Mouse (Mus musculus) midbrain, postnatal 0 days (tissue): ENCODE measurements around the gene E130218I03Rik. TPM values are rescaled to one million over a fixed set of nuclear protein-coding genes. Genes with fewer than 3 reads are reported as not detected.

Experiments used
- ATAC-seq: fragments of 200-750 bp; cut with Nextera tagmentation; 2 replicates; pipeline ENCODE4 v1.8.0; 2017; ENCODE audit warnings: moderate number of reproducible peaks, mild to moderate bottlenecking, moderate TSS enrichment, moderate library complexity; ENCODE audit not compliant: low FRiP score
- DNase-seq: peaks from one replicate; pipeline ENCODE4 v3.0.0-alpha.2; 2015; ENCODE audit warnings: low spot score
- H3K27ac ChIP-seq: fragments of 300-500 bp; sonication (generic); 2 replicates; pipeline ENCODE4 v1.5.1; 2014; ENCODE audit warnings: low read depth, mild to moderate bottlenecking, low read length, mixed read lengths
- H3K27me3 ChIP-seq: fragments of 300-500 bp; sonication (generic); 2 replicates; pipeline ENCODE4 v1.6.1; 2014; ENCODE audit warnings: low read length, control low read depth, mixed read lengths; ENCODE audit not compliant: insufficient read depth
- H3K36me3 ChIP-seq: fragments of 300-500 bp; sonication (generic); 2 replicates; pipeline ENCODE4 v1.6.1; 2014; ENCODE audit warnings: low read length, control low read depth, mixed read lengths; ENCODE audit not compliant: insufficient read depth
- H3K4me1 ChIP-seq: fragments of 300-500 bp; sonication (generic); 2 replicates; pipeline ENCODE4 v1.6.1; 2014; ENCODE audit warnings: mild to moderate bottlenecking, control low read depth, antibody characterized with exemption, low read length, mixed read lengths; ENCODE audit not compliant: insufficient read depth
- H3K4me2 ChIP-seq: fragments of 300-500 bp; sonication (generic); 2 replicates; pipeline ENCODE4 v1.6.1; 2014; ENCODE audit warnings: low read depth, mild to moderate bottlenecking, low read length, mixed read lengths; ENCODE audit not compliant: poor library complexity, severe bottlenecking
- H3K4me3 ChIP-seq: fragments of 300-500 bp; sonication (generic); 2 replicates; pipeline ENCODE4 v1.5.1; 2014; ENCODE audit warnings: low read depth, mild to moderate bottlenecking, low read length, moderate library complexity
- H3K9ac ChIP-seq: fragments of 300-500 bp; sonication (generic); replicated peaks from 2 replicates; pipeline ENCODE4 v1.6.1; 2014; ENCODE audit warnings: mild to moderate bottlenecking, low read length, moderate library complexity, mixed read lengths; ENCODE audit not compliant: poor library complexity, severe bottlenecking
- H3K9me3 ChIP-seq: fragments of 300-500 bp; sonication (generic); 2 replicates; pipeline ENCODE4 v1.6.1; 2016; ENCODE audit warnings: low read length, control low read depth
- CTCF ChIP-seq: IDR thresholded peaks from 2 replicates; pipeline ENCODE4 v1.5.1; 2016; ENCODE audit warnings: antibody characterized with exemption, mild to moderate bottlenecking
- WGBS: fragments of 180-500 bp; shearing (Covaris S2); extraction: QIAGEN DNeasy Blood & Tissue Kit; methylation state at CpG from one replicate; pipeline ENCODE4 v1.1.7; 2014; 5-methylcytosine and 5-hydroxymethylcytosine counted together
- polyA plus RNA-seq: library from polyadenylated mRNA; unstranded; fragments of >200 nt; fragmentation: Nextera tagmentation; extraction: Ambion mirVana; gene quantifications from 2 replicates; pipeline ENCODE4 v1.2.1, GENCODE M21; 2015
- total RNA-seq: library from RNA; depleted of rRNA; stranded (reverse); fragments of >200 nt; gene quantifications from 2 replicates; pipeline ENCODE4 v1.2.3, GENCODE M21; 2014

E130218I03Rik gene
- total and polyA plus RNA-seq, 2 experiments from 2014 or later = 0.31 TPM; not detected in 1

DNA sequence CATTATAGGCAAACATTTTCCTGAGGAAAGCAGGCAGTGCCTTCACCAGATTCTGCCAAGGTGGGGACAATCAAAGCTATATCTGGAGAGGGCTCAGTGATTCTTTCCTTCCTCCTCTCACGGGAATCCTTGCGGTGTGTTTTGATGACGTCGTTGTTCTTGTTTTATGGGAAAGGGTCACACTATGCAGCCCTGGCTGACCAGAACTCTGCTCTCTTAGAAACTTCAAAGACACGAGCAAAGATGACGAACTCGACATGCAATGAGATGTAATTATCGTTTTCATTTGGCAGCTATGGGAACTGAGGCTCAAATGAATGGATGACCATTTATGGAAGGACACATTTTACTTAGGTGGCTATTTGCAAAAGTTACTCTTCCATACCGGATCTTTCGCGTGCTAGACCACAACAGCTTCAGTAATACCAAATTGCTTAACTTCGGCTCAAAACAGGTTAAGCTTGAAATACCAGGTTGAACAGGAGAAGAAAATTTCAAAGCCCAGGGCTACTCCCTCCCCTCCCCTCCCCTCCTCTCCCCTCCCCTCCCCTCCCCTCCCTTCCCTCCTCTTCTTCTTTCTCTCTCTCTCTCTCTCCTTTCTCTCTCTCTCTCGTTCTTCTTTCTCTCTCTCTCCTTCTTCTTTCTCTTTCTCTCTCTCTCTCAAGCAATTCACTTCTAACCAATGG, 29.4 kb downstream of the E130218I03Rik start:
- Histone ChIP-seq H3K9me3 (no peaks in the 10 kb centered on the region), H3K4me2 (no peak overlapping the region), H3K27ac (no peak overlapping the region), H3K9ac (no peak overlapping the region), H3K4me1 (no peaks in the 10 kb centered on the region), H3K4me3 (no peak overlapping the region), H3K36me3 (peaks cover 14% of the 10 kb centered on the region), H3K27me3 (no peaks in the 10 kb centered on the region)
- 39% methylated on average over 12 of the region's 13 CpGs for WGBS
- no peak for ATAC-seq
- no peak for DNase-seq
- no peak for TF ChIP-seq CTCF

DNA sequence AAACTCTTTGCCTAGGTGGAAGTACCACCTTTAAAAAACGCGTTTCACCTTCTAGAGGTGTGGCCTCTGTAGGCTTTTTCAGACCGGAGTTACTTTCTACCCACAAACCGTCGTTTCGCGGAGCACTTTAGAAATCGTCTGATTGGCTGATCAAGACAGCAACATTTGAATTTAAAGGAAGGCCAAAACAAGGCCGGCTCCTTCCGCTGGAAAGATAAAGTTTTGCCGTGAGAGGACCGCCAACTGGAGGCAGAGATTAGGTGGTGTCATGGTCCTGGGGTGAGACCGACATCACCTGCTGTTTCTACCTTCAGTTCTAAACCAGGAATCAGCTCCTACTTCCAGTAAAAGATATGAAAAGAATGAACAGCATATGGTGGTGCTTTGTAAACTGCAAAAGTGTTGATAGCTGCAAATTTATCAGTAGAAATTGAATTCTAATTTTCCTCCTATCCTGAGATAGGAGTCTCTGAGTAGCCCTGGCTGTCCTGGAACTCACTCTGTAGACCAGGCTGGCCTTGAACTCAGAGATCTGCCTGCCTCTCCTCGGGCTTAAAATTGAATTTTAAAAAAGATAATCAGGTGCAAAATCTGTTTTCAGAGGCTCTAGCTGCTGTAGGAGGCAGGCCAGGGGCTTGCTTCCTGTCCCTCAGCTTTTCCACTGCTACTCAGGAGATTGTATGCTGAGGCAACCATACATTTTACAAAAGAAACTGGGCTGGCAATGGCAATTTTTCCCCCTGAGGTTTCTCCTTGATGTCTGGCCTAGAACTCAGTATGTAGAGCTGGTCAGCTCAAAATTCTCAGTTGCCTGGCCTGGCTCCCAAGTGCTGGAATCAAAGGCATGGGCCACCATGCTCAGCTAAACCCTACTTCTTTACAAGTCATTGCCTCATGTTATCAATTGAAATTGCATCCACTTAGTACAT, 30.2 kb downstream of the E130218I03Rik start:
- no peaks in the 10 kb centered on the region for H3K27me3 ChIP-seq
- DNase-seq = no peak

DNA sequence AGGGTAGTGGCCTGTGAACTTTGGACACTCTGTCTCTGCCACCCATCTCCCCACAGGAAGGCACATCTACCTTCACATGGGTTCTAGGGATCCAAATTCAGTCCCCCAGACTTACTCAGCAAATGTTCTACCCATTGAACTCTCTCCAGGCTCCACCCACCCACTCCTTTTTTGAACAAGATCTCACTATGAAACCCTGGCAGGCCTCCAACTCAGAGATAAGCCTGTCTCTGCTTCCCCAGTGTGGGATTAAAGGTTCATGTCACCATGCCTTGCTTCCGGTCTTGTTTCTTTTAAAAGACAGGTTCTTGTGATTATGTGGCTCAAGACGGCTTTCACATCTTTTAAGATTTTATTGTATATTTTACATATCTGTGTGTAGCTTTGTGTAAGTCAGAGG, 41.5 kb downstream of the E130218I03Rik start:
- Histone ChIP-seq H3K9me3 (no peaks in the 10 kb centered on the region), H3K27me3 (no peaks in the 10 kb centered on the region), H3K27ac (no peak overlapping the region), H3K4me3 (no peak overlapping the region), H3K4me1 (no peaks in the 10 kb centered on the region), H3K4me2 (no peak overlapping the region), H3K9ac (no peak overlapping the region), H3K36me3 (peaks cover 22% of the 10 kb centered on the region)
- ATAC-seq (no peak), DNase-seq (no peak)
- WGBS = 92% methylated on average over 2 of the region's 2 CpGs
- TF ChIP-seq CTCF = no peak

More for the DNA sequence above, 30.2 kb downstream of the E130218I03Rik start:
- Histone ChIP-seq H3K4me3 (no peak overlapping the region), H3K4me1 (no peaks in the 10 kb centered on the region), H3K36me3 (peaks cover 20% of the 10 kb centered on the region), H3K9me3 (no peaks in the 10 kb centered on the region), H3K4me2 (no peak overlapping the region), H3K9ac (no peak overlapping the region), H3K27ac (no peak overlapping the region)
- TF ChIP-seq CTCF = no peak
- 4% methylated on average over 14 of the region's 14 CpGs for WGBS
- no peak for ATAC-seq

DNA sequence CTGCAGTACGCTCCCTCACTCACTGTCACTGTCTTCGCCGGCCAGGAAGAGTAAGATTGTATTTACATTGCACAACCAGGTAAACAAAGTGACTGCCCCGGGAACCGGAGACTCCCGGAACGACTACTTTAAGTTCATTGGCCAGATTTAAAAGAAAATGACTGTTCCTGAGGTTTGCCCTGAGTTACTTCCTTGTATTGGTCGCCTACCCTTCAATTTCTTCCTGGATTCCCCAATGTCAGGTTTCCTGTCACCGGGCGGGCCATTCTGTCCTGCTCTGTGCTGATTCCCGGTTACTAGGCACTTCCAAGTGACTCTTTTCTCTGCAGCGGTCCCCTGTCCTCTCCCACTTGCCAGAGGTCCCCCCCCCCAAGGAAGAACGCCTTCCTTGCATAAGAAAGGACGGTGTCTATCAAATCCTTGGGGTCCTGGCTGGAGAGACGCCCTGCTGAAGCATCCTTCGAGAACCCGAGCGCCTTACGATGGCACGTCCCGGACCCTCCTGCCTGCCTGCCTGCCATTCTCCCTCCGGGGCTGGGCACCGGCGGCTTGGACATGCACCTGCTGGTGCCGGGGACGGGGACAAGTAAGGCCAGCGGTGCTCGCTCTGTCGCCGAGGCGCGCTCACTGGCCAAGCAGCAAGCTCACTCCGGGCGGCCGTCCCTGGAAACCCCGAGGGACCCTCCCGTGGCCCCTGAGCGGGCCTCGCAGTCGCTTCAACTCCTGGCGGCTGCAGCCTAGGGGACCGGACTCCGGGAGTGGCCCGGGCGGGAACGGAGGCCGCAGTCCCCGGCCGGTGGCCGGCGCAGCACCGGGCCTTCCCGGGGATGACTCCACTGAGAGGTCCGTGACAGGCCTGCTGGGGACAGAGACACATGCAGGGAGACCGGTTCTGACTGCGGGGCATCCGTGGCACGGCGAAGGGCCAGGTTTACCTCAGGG, 43.0 kb downstream of the E130218I03Rik start:
- peaks cover 22% of the 10 kb centered on the region for H3K36me3 ChIP-seq
- H3K4me2 ChIP-seq = peak overlapping the region; percentile 78
- no peak for TF ChIP-seq CTCF
- H3K4me1 ChIP-seq = no peaks in the 10 kb centered on the region
- peak overlapping the region; percentile 100 for H3K9ac ChIP-seq
- peak overlapping the region; percentile 71 for H3K4me3 ChIP-seq
- ATAC-seq = no peak; the same call in 1 of the 2 replicates
- no peaks in the 10 kb centered on the region for H3K27me3 ChIP-seq
- WGBS = 3% methylated on average over 59 of the region's 59 CpGs
- H3K9me3 ChIP-seq = no peaks in the 10 kb centered on the region
- peak overlapping the region; percentile 100 for H3K27ac ChIP-seq
- DNase-seq = no peak

DNA sequence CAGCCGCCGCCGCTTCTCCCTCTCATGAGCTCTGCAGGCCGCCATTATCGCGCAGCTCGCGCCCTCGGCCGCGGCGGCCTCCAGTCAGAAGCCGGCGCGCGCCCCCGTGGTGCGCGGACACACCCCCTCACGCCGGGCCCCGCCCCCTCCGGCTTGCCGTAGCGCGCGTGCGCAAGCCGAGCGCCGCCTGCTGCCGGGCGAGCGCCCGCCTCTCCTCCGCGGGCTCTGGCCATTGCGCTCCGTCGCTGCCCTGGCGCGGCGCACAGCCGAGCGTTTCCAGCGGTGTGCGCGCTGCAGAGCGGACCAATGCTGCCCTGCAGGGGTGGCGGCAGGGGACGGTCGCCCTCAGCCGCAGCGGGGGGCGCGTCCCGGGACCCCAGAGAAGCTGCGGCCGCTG, 43.7 kb downstream of the E130218I03Rik start:
- ATAC-seq (peak; percentile 93), DNase-seq (peak; percentile 95)
- H3K4me2 ChIP-seq = peak overlapping the region; percentile 78
- H3K9me3 ChIP-seq = no peaks in the 10 kb centered on the region
- peaks cover 17% of the 10 kb centered on the region for H3K36me3 ChIP-seq
- H3K4me3 ChIP-seq = peak overlapping the region; percentile 71
- peak; percentile 59 for TF ChIP-seq CTCF
- H3K27ac ChIP-seq = peak overlapping the region; percentile 100
- no peaks in the 10 kb centered on the region for H3K27me3 ChIP-seq
- H3K9ac ChIP-seq = peak overlapping the region; percentile 100
- no peaks in the 10 kb centered on the region for H3K4me1 ChIP-seq
- WGBS = under 1% methylated on average over 39 of the region's 59 CpGs
